Mouse (Mus musculus): Measurements from ENCODE around the gene Capzb. TPM values are rescaled to one million over a fixed set of nuclear protein-coding genes. Genes with fewer than 3 reads are reported as not detected.
A peak's percentile ranks its signal among the peaks of the same experiment; 100 is the strongest.

Capzb gene
- total and polyA plus RNA-seq, 3 experiments = 86.4 to 388 (median 160) TPM

DNA sequence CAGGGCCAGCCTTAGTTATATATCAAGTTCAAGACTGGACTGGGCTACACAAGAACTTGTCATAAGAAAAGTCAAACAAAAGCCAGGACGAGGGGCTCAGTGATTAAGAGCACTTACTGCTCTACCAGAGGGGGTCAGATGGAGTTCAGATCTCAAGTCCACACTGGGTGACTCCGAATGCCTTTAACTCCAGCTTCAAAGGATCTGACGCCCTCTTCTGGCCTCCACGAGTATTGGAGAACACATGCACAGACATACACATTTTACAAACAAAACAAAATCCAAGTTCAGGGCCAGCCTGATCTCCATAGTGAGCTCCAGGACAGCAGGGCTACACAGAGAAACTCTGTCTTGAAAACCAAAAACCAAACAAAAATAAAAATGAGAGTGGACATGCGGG lies 13.1 kb downstream of the Capzb start:
- H3K27me3 ChIP-seq (replicated peaks) = no peaks in the 10 kb centered on the region
- H3K9ac ChIP-seq (ENCODE audit: insufficient read depth, low read depth) = no peak overlapping the region
- no peaks in the 10 kb centered on the region for H3K9me3 ChIP-seq (replicated peaks; ENCODE audit: low read length)
- no peak overlapping the region for H3K4me2 ChIP-seq (ENCODE audit: insufficient read depth, low read depth, poor library complexity, severe bottlenecking)
- dilution Hi-C loops (cut with MboI; ENCODE audit: extremely low pct_ligation_motif_present, extremely low pct_unique_long_range_greater_than_20kb, low sequenced_read_pairs) (no loop called here), in situ Hi-C loops (cut with MboI; ENCODE audit: low pct_ligation_motif_present, low pct_unique_long_range_greater_than_20kb, low sequenced_read_pairs) (no loop called here)
- peaks cover 8 to 75% of the 10 kb centered on the region in 2 experiments for H3K36me3 ChIP-seq (replicated peaks in 1 of 2; ENCODE audit: control insufficient read depth in 1 of 2, insufficient read depth in 1 of 2, low read length in 1 of 2)
- peaks cover 46 to 98% of the 10 kb centered on the region in 2 experiments for H3K4me1 ChIP-seq (ENCODE audit: control insufficient read depth in 1 of 2, insufficient read depth in 2 of 2)
- H3K79me2 ChIP-seq (replicated peaks; ENCODE audit: control insufficient read depth, extremely low read depth, insufficient read depth, poor library complexity, severe bottlenecking) = peaks cover 87% of the 10 kb centered on the region
- H3K27ac ChIP-seq (ENCODE audit: insufficient read depth, low read depth) = no peak overlapping the region
- H3K4me3 ChIP-seq (replicated peaks in 1 of 3; ENCODE audit: low read depth in 2 of 3, low read length in 2 of 3, poor library complexity in 1 of 3) = no peak overlapping the region
- DNase-seq (ENCODE audit: extremely low read depth) = peak; percentile 40
- TF ChIP-seq SMC3 (IDR thresholded peaks at IDR 0.05; ENCODE audit: low read depth, low read length) (peak; percentile 38), RAD21 (IDR thresholded peaks at IDR 0.05; ENCODE audit: low read depth, low read length) (peak; percentile 36), ZKSCAN1 (IDR thresholded peaks at IDR 0.05; ENCODE audit: borderline replicate concordance, low read depth, low read length) (no peak), MAFK (IDR thresholded peaks at IDR 0.05; ENCODE audit: insufficient replicate concordance, low read length) (no peak), ZMIZ1 (IDR thresholded peaks at IDR 0.05; ENCODE audit: low read depth, low read length) (no peak), CTCF (conservative IDR thresholded peaks at IDR 0.05 in 1 of 2, IDR thresholded peaks at IDR 0.05 in 1 of 2; ENCODE audit: low read depth in 2 of 2, low read length in 2 of 2) (peak in 1 of 2 experiments; percentile 61; a peak in 2 of 4 replicates), SIN3A (IDR thresholded peaks at IDR 0.05; ENCODE audit: low read length) (0 out of 2 replicates have a peak, but pooled peaks have one; percentile 23)

DNA sequence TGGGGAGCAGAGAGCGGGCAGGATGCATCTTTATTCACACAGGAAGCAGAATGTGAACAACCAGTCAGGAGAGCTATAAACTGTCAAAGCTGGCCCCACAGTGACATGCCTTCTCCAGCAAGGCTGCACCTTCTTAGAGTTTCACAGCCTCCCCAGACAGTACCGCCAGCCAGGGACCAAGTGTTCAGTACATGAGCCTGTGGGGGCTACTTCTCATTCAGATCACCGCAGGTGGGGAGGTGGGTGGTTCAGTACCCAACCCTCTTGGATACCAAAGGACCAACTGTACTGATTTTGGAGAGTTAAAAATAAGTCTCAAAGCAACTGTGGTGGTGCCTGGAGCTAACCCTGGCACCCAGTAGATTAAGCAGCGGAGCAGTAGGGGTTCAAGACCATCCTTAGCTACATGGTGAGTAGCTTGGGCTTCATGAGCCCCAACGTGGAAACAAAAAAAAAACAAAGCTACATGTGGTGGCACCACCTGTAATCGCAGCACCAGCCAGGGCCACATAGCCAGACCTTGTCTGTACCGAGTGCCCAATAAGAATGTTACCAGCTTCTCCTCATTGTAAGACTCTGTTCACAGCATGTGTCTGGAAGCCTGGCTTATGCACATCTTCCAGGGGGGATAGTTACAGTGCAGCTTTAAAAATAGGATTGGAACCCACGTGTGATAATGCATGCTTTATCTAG lies 13.8 kb downstream of the Capzb start:
- Histone ChIP-seq H3K79me2 (replicated peaks; ENCODE audit: control insufficient read depth, extremely low read depth, insufficient read depth, poor library complexity, severe bottlenecking) (peaks cover 87% of the 10 kb centered on the region), H3K27me3 (replicated peaks) (no peaks in the 10 kb centered on the region), H3K4me1 (ENCODE audit: control insufficient read depth in 1 of 2, insufficient read depth in 2 of 2) (peaks cover 51 to 98% of the 10 kb centered on the region in 2 experiments), H3K36me3 (replicated peaks in 1 of 2; ENCODE audit: control insufficient read depth in 1 of 2, insufficient read depth in 1 of 2, low read length in 1 of 2) (peaks cover 8 to 71% of the 10 kb centered on the region in 2 experiments), H3K4me3 (replicated peaks in 1 of 3; ENCODE audit: low read depth in 2 of 3, low read length in 2 of 3, poor library complexity in 1 of 3) (no peak overlapping the region), H3K9ac (ENCODE audit: insufficient read depth, low read depth) (no peak overlapping the region), H3K27ac (ENCODE audit: insufficient read depth, low read depth) (no peak overlapping the region), H3K4me2 (ENCODE audit: insufficient read depth, low read depth, poor library complexity, severe bottlenecking) (no peak overlapping the region), H3K9me3 (replicated peaks; ENCODE audit: low read length) (no peaks in the 10 kb centered on the region)
- in situ Hi-C loops (cut with MboI; ENCODE audit: low pct_ligation_motif_present, low pct_unique_long_range_greater_than_20kb, low sequenced_read_pairs) = no loop called here
- no peak for DNase-seq (ENCODE audit: extremely low read depth)
- TF ChIP-seq JUN (IDR thresholded peaks at IDR 0.05; ENCODE audit: insufficient read depth, low read depth, low read length) (no peak), NELFE (IDR thresholded peaks at IDR 0.05; ENCODE audit: low read depth, low read length) (no peak), UBTF (IDR thresholded peaks at IDR 0.05; ENCODE audit: low read depth, low read length) (no peak), POLR2A (IDR thresholded peaks at IDR 0.05; ENCODE audit: low read depth, low read length) (no peak), ETS1 (conservative IDR thresholded peaks at IDR 0.05; ENCODE audit: low read depth, low read length) (no peak), JUND (conservative IDR thresholded peaks at IDR 0.05; ENCODE audit: low read depth, low read length) (no peak), PAX5 (IDR thresholded peaks at IDR 0.05; ENCODE audit: low read length) (no peak), MEF2A (IDR thresholded peaks at IDR 0.05; ENCODE audit: borderline replicate concordance, low read depth, low read length) (no peak), E2F4 (IDR thresholded peaks at IDR 0.05; ENCODE audit: insufficient replicate concordance, low read depth, low read length) (no peak), EP300 (IDR thresholded peaks at IDR 0.05; ENCODE audit: low read length) (no peak), SIN3A (IDR thresholded peaks at IDR 0.05; ENCODE audit: low read length) (no peak), MAX (IDR thresholded peaks at IDR 0.05; ENCODE audit: low read length) (no peak), ZMIZ1 (IDR thresholded peaks at IDR 0.05; ENCODE audit: low read depth, low read length) (no peak), MAFK (IDR thresholded peaks at IDR 0.05; ENCODE audit: insufficient replicate concordance, low read length) (no peak), ZC3H11A (IDR thresholded peaks at IDR 0.05; ENCODE audit: low read depth, low read length) (no peak), MXI1 (IDR thresholded peaks at IDR 0.05; ENCODE audit: low read depth, low read length) (no peak), NRF1 (IDR thresholded peaks at IDR 0.05; ENCODE audit: low read depth, low read length) (no peak), CHD2 (IDR thresholded peaks at IDR 0.05; ENCODE audit: low read length) (no peak)
- dilution Hi-C loops (cut with MboI; ENCODE audit: extremely low pct_ligation_motif_present, extremely low pct_unique_long_range_greater_than_20kb, low sequenced_read_pairs) = no loop called here
